Mouse (Mus musculus) CD4-positive, CD25-positive, alpha-beta regulatory T cell (primary cell): ENCODE measurements around the gene Ndufb8. TPM values are rescaled to one million over a fixed set of nuclear protein-coding genes. Genes with fewer than 3 reads are reported as not detected.

Experiments
- polyA plus RNA-seq: library from polyadenylated mRNA; unstranded; fragments of 100-300 nt; shearing (Covaris generic); gene quantifications from one replicate; pipeline ENCODE4 v1.2.1, GENCODE M21; 2017

Gene Ndufb8
- 286 TPM for polyA plus RNA-seq

GRCm38 (mm10) chr19:44554861-44555590 is at the start of gene Ndufb8:
Ndufb8 (minus strand) TSS chr19:44555440.

GRCm38 (mm10) chr19:44562652-44563206 is 7.5 kb upstream of the Ndufb8 start, which contains the start of gene Hif1an:
Hif1an (plus strand) TSS chr19:44562850.

GRCm38 (mm10) chr19:44552731-44553130 is 2.5 kb downstream of the Ndufb8 start, which contains the start of gene Gm20538:
Gm20538 (minus strand) TSS chr19:44552831.

GRCm38 (mm10) chr19:44545321-44546041 is 9.8 kb downstream of the Ndufb8 start, which contains the start of gene Sec31b:
Sec31b (minus strand) TSS chr19:44545864.

Other genes starting within 250 kb of the Ndufb8 start
- gene Scd4, start 222.3 kb downstream of the Ndufb8 start, polyA plus RNA-seq, result 0.45 TPM
- 0.63 TPM for gene Scd1, start 147.6 kb downstream of the Ndufb8 start, polyA plus RNA-seq
- gene Wnt8b, start 62.0 kb downstream of the Ndufb8 start, polyA plus RNA-seq, result 0.14 TPM
- 6.7 TPM for gene Sec31b, start 9.6 kb downstream of the Ndufb8 start, polyA plus RNA-seq
- 8.2 TPM for gene Gm20538, start 2.6 kb downstream of the Ndufb8 start, polyA plus RNA-seq
- gene Hif1an, start 7.4 kb upstream of the Ndufb8 start, polyA plus RNA-seq, result 26.3 TPM
- not detected for gene Pax2, start 200.6 kb upstream of the Ndufb8 start, polyA plus RNA-seq